Mouse (Mus musculus) midbrain, postnatal 0 days (tissue): Measurements from ENCODE around the gene Hmga1. TPM values are rescaled to one million over a fixed set of nuclear protein-coding genes. Genes with fewer than 3 reads are reported as not detected.

ENCODE experiments used
- ATAC-seq: fragments of 200-750 bp; cut with Nextera tagmentation; 2 replicates; pipeline ENCODE4 v1.8.0; 2017; ENCODE audit warnings: moderate number of reproducible peaks, mild to moderate bottlenecking, moderate TSS enrichment, moderate library complexity; ENCODE audit not compliant: low FRiP score
- DNase-seq: peaks from one replicate; pipeline ENCODE4 v3.0.0-alpha.2; 2015; ENCODE audit warnings: low spot score
- H3K27ac ChIP-seq: fragments of 300-500 bp; sonication (generic); 2 replicates; pipeline ENCODE4 v1.5.1; 2014; ENCODE audit warnings: low read depth, mild to moderate bottlenecking, low read length, mixed read lengths
- H3K27me3 ChIP-seq: fragments of 300-500 bp; sonication (generic); 2 replicates; pipeline ENCODE4 v1.6.1; 2014; ENCODE audit warnings: low read length, control low read depth, mixed read lengths; ENCODE audit not compliant: insufficient read depth
- H3K36me3 ChIP-seq: fragments of 300-500 bp; sonication (generic); 2 replicates; pipeline ENCODE4 v1.6.1; 2014; ENCODE audit warnings: low read length, control low read depth, mixed read lengths; ENCODE audit not compliant: insufficient read depth
- H3K4me1 ChIP-seq: fragments of 300-500 bp; sonication (generic); 2 replicates; pipeline ENCODE4 v1.6.1; 2014; ENCODE audit warnings: mild to moderate bottlenecking, control low read depth, antibody characterized with exemption, low read length, mixed read lengths; ENCODE audit not compliant: insufficient read depth
- H3K4me2 ChIP-seq: fragments of 300-500 bp; sonication (generic); 2 replicates; pipeline ENCODE4 v1.6.1; 2014; ENCODE audit warnings: low read depth, mild to moderate bottlenecking, low read length, mixed read lengths; ENCODE audit not compliant: poor library complexity, severe bottlenecking
- H3K4me3 ChIP-seq: fragments of 300-500 bp; sonication (generic); 2 replicates; pipeline ENCODE4 v1.5.1; 2014; ENCODE audit warnings: low read depth, mild to moderate bottlenecking, low read length, moderate library complexity
- H3K9ac ChIP-seq: fragments of 300-500 bp; sonication (generic); replicated peaks from 2 replicates; pipeline ENCODE4 v1.6.1; 2014; ENCODE audit warnings: mild to moderate bottlenecking, low read length, moderate library complexity, mixed read lengths; ENCODE audit not compliant: poor library complexity, severe bottlenecking
- H3K9me3 ChIP-seq: fragments of 300-500 bp; sonication (generic); 2 replicates; pipeline ENCODE4 v1.6.1; 2016; ENCODE audit warnings: low read length, control low read depth
- CTCF ChIP-seq: IDR thresholded peaks from 2 replicates; pipeline ENCODE4 v1.5.1; 2016; ENCODE audit warnings: antibody characterized with exemption, mild to moderate bottlenecking
- WGBS: fragments of 180-500 bp; shearing (Covaris S2); extraction: QIAGEN DNeasy Blood & Tissue Kit; methylation state at CpG from one replicate; pipeline ENCODE4 v1.1.7; 2014; 5-methylcytosine and 5-hydroxymethylcytosine counted together
- polyA plus RNA-seq: library from polyadenylated mRNA; unstranded; fragments of >200 nt; fragmentation: Nextera tagmentation; extraction: Ambion mirVana; gene quantifications from 2 replicates; pipeline ENCODE4 v1.2.1, GENCODE M21; 2015
- total RNA-seq: library from RNA; depleted of rRNA; stranded (reverse); fragments of >200 nt; gene quantifications from 2 replicates; pipeline ENCODE4 v1.2.3, GENCODE M21; 2014

Gene Hmga1
- total and polyA plus RNA-seq, 2 experiments from 2014 or later, result 138 to 144 TPM

GRCm38 (mm10) chr17:27523121-27523520 is 33.2 kb upstream of the Hmga1 start:
- no peak for DNase-seq
- Histone ChIP-seq H3K27me3 (no peaks in the 10 kb centered on the region; the same call in 1 of the 2 replicates), H3K9ac (0 out of 2 replicates have a peak overlapping the region, but pooled peaks have one; percentile 42), H3K4me2 (no peak overlapping the region), H3K4me1 (peaks cover 8% of the 10 kb centered on the region; the same call in 1 of the 2 replicates), H3K36me3 (no peaks in the 10 kb centered on the region), H3K9me3 (no peaks in the 10 kb centered on the region), H3K4me3 (no peak overlapping the region), H3K27ac (no peak overlapping the region)
- WGBS, result 54% methylated on average over 7 of the region's 7 CpGs
- ATAC-seq, result no peak
- TF ChIP-seq CTCF, result no peak

GRCm38 (mm10) chr17:27527188-27527587 is 29.1 kb upstream of the Hmga1 start:
- Histone ChIP-seq H3K27me3 (no peaks in the 10 kb centered on the region), H3K4me2 (no peak overlapping the region), H3K9ac (no peak overlapping the region), H3K27ac (no peak overlapping the region), H3K9me3 (no peaks in the 10 kb centered on the region), H3K4me3 (no peak overlapping the region), H3K4me1 (no peaks in the 10 kb centered on the region), H3K36me3 (no peaks in the 10 kb centered on the region)
- ATAC-seq, result no peak
- DNase-seq, result no peak
- no peak for TF ChIP-seq CTCF
- WGBS, result 64% methylated on average over 6 of the region's 6 CpGs

GRCm38 (mm10) chr17:27528030-27528429 is 28.3 kb upstream of the Hmga1 start:
- Histone ChIP-seq H3K4me3 (no peak overlapping the region), H3K9me3 (no peaks in the 10 kb centered on the region), H3K4me2 (no peak overlapping the region), H3K9ac (no peak overlapping the region), H3K27me3 (no peaks in the 10 kb centered on the region), H3K4me1 (no peaks in the 10 kb centered on the region), H3K27ac (no peak overlapping the region), H3K36me3 (no peaks in the 10 kb centered on the region)
- ATAC-seq (no peak), DNase-seq (no peak)
- WGBS, result 54% methylated on average over 8 of the region's 8 CpGs
- peak; percentile 38 for TF ChIP-seq CTCF

- no peaks in the 10 kb centered on the region for H3K4me1 ChIP-seq
- H3K9ac ChIP-seq, result no peak overlapping the region
- 76% methylated on average over 5 of the region's 5 CpGs for WGBS
- DNase-seq, result no peak
- no peak overlapping the region for H3K4me2 ChIP-seq
- no peak overlapping the region for H3K27ac ChIP-seq
- H3K4me3 ChIP-seq, result no peak overlapping the region
- no peaks in the 10 kb centered on the region for H3K36me3 ChIP-seq
- H3K27me3 ChIP-seq, result no peaks in the 10 kb centered on the region
- TF ChIP-seq CTCF, result no peak
- no peaks in the 10 kb centered on the region for H3K9me3 ChIP-seq
- no peak for ATAC-seq
Observed at GRCm38 (mm10) chr17:27528767-27529166, 27.5 kb upstream of the Hmga1 start.

- no peak overlapping the region for H3K27ac ChIP-seq
- 91% methylated on average over 8 of the region's 8 CpGs for WGBS
- no peaks in the 10 kb centered on the region for H3K27me3 ChIP-seq
- DNase-seq (no peak), ATAC-seq (no peak)
- H3K9me3 ChIP-seq, result no peaks in the 10 kb centered on the region
- no peak overlapping the region for H3K4me2 ChIP-seq
- H3K4me1 ChIP-seq, result no peaks in the 10 kb centered on the region
- H3K36me3 ChIP-seq, result no peaks in the 10 kb centered on the region
- H3K9ac ChIP-seq, result no peak overlapping the region
- H3K4me3 ChIP-seq, result no peak overlapping the region
- TF ChIP-seq CTCF, result no peak
Observed at GRCm38 (mm10) chr17:27532095-27532494, 24.2 kb upstream of the Hmga1 start.

DNA sequence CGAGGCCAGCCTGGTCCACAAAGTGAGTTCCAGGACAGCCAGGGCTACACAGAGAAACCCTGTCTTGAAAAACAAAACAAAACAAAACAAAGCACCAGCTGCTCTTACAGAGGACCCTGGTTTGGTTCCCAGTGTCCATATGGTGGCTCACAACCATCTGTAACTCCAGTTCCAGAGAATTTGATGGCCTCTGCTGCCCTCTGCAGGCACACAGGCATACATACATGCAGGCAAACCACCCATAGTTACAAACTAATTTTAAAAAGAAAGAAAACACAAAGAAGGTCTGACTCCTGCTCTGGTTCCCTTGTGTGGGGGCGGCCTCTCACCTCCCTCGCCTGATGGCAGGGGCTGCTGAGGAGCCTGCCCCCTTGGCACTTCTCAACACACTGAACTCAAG is 22.9 kb upstream of the Hmga1 start:
- Histone ChIP-seq H3K27me3 (no peaks in the 10 kb centered on the region), H3K27ac (no peak overlapping the region), H3K9ac (no peak overlapping the region), H3K9me3 (no peaks in the 10 kb centered on the region), H3K4me1 (no peaks in the 10 kb centered on the region), H3K4me2 (no peak overlapping the region), H3K4me3 (no peak overlapping the region), H3K36me3 (no peaks in the 10 kb centered on the region)
- peak; percentile 36 for TF ChIP-seq CTCF
- ATAC-seq, result no peak
- DNase-seq, result no peak
- WGBS, result 83% methylated on average over 3 of the region's 3 CpGs
